Mouse (Mus musculus): Measurements from ENCODE around the gene Cyth1.

- TF ChIP-seq TCF12 (IDR thresholded peaks at IDR 0.05; ENCODE audit: insufficient read depth, poor library complexity, severe bottlenecking) (no peak), POLR2A (IDR thresholded peaks at IDR 0.05; ENCODE audit: insufficient read length, low read depth) (no peak), MYOG (IDR thresholded peaks at IDR 0.05; ENCODE audit: control insufficient read depth in 1 of 3, insufficient read depth in 1 of 3, insufficient read length in 2 of 3, low read depth in 2 of 3) (no peak), SRF (IDR thresholded peaks at IDR 0.05; ENCODE audit: control insufficient read depth, insufficient read length, low read depth) (no peak), USF1 (IDR thresholded peaks at IDR 0.05; ENCODE audit: low read depth) (no peak)
Observed at GRCm38 (mm10) chr11:118256371-118256770, 8.0 kb upstream of the Cyth1 start.

Measured in myocyte (in vitro differentiated cells).